Mouse (Mus musculus) fat pad, adult 2 months (tissue): ENCODE measurements around the gene 5730596B20Rik.

Experiments used
- DNase-seq: peaks from one replicate; pipeline ENCODE4 v3.0.0-alpha.2; 2011; ENCODE audit warnings: low read depth, low spot score; ENCODE audit errors: extremely low read depth

5730596B20Rik gene

DNA sequence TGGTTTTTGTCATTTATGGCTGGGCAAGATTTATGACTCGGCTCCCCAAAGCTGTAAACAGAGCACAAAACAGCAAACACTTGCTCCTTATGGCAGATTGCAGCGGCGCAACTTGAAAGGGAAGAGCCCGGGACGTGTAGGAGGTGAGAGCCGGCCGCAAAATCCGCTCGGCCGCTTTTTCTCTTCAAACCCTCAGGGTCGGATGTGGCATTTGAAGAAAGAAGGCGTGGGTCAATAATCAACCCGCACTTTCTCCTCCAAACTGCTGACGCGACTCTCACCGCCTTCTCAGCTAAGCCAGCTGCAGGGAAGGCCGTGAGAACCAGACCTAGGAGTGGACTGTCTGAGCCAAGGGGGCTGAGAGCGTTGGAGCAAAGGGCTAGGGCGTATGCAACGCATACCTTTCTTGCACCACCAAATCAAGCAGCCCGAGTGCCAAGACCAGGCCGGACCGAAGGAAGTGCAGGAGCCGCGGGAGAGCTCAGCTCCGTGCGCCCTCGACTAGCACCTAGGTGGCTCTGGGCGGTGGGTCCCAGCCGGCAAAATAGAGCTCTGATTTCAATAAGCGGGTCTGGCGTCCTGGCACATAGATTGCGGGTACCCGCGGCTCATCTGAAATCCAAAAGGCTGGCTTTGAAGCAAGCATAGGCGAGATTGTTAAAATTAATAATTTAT is at the start of gene 5730596B20Rik:
Gene 5730596B20Rik (plus strand): TSS at position 438 of the 675 bp plus-strand sequence.
- no peak for DNase-seq

DNA sequence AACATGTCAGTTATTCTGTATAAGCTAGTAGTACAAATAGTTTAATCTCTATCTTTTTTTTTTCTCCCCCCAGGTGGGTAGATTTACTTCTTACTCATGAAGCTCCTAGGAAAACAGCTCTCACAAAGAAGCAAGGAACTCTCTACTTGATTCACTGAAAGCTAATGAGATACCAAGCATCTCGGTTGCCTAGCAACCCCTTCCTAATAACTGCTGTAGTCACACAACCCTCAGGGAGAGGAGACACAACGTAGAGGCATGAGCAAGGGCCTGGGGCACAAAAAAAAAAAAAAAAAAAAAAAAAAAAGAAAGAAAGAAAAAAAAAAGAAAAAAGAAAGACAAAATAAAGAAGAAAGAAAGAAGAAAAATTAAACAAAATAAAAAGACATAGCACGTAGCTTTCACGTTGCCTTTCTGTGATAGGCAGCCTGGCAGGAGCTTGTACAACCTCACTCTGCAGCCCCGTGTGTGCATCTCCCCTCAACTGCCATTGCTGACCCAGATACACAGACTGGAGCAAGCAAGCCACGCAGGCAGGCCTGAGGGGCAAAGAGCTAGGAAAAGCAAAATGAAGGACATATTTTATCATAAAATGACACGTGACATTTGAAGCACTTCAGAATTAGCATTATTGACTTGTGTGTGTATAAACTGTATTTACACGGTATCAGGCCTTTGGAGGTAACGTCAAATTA is 39.3 kb upstream of the 5730596B20Rik start:
- no peak for DNase-seq

DNA sequence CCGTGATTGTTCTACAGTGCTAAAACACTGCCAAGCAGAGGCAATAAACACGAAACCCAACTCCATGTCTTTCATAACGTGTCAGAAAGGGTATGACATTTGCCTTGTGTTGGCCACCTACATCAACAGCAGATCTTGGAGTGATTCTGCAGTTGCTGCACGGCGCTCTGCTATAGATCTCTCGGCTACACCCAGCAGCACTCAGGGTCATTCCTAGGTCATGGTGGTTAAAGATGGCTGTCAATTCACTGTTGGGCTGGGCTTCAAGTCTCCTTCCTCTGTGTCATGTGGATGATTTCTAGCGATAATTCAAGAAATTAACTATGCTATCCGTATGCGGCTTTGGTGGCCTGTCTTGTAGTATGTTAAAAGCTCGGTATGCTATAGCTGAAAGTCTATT is 38.7 kb upstream of the 5730596B20Rik start:
- no peak for DNase-seq

DNA sequence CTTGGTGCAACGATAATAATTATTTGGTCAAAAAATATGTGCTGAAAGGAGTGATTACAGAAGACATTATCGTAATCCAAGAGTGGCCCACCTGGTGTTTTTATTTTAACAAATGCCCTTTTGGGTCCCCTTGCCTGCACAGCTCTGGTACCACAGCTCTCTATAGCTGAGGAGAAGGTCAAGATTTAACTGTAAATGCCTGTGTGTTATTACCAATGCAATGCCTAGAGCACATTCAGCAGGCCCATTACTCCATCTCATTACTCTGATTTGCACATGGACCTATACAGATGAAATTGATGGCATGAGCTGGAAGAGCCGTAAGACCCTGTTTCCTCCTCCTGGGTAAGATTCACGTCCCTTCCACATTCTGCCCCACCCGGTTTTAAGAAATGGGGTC is 38.2 kb upstream of the 5730596B20Rik start:
- no peak for DNase-seq

DNA sequence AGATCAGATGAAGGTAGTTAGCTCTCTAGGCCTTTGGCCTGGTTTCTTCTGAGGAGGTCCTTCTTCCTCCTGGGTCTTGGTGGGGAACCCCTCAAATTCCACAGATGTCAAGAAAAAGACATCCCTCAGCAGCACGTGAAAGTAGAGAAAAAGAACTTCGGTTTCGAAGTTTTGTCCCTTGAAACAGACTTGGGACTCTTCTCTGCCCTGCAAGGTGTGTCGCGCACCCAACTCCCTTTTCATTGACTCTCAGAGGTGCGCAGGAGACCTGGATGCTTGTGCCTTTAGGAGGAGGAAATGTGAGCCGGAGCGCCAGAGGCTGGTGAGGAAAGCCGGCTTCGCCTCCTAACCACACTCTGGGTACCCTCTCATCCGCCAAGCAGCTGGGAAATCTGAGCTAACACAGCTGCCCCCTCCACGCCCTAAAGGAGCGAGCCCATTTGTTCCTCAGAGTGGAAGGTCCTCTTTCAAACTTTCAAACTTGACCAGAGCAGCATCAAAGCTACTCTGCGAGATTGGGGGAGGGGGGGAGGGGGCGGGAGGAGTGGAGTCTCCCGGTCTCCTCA is 26.8 kb upstream of the 5730596B20Rik start:
- no peak for DNase-seq

DNA sequence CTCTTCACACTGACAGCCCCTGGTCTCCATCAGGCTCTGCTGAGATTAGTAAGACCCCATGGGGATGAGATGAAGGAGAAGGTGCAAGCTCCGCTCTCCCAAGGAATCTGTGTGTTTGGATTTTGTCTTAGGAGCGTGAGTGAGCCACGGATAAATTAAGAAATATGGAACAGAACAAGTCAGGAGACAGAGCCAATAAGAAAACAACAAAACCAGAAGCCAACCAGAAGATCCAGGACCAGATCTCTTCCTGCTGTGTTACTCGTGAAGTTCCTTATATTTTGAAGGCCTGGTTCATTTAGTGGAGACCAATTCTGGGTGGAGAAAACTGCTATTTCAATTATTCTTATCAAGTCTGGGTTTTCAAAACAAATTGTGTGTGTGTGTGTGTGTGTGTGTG is 25.7 kb upstream of the 5730596B20Rik start:
- no peak for DNase-seq

DNA sequence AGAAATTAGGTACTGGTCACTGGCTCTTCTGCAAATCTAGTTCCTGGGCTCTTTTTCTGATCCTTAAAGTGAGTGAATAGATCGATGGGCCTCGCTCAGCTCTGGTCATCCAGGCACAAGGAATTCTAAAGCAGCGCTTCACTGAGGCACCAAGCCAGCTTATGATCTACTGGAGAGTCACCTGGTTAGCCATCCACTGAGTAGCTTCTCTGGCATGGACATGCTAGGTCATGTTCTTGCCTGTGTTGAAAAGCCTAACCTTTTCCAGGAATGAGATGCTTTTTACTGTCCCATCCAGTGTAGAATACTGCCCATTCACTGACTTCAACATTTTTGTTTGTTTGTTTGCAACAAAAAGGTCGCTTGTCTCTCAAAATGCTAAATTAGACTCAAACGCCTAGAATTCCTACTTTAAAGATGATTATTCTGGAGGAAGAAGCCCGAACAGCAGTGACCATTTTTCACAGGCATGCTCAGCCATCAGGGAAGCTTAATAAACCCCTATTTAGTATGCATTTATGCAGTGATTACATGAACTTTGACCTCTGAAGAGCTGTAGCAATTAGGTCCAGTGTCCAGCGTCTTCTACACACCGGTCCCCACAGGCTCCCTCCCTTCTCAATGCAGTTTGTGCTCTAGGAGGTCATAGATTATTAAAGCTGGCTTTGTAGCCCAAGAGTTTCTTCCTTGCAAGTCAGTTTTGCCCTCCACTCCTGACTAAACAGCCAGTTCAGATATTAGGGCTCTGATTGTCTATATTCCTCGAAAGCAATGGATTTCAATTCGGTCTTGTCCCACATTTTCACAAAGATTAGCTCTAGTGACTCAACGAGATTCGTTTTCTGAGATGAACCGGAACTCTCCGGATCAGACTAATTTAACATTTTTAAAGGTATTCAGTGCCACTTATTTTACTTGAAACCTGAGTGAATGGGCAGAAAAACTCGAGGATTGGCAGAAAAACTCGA is 24.8 kb upstream of the 5730596B20Rik start:
- no peak for DNase-seq

DNA sequence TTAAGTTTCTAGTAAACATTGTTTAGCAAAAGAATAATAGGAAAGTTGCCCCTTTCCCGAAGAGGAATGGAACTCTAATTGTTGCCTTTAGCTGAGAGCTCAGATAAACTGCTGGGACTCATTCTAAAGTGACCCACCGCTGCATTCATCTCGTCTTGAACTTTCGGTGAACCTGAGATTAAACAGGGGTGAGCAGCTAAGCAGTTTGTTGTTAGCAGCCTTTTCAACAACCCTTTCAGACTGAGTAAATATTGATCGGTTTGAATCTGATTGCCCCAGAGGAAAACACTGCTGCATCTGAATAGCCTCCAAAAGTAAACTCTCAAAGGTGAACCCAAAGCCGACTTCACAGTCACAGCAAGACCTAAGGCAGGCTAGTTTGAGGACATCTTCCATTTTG is 24.0 kb upstream of the 5730596B20Rik start:
- DNase-seq = no peak

DNA sequence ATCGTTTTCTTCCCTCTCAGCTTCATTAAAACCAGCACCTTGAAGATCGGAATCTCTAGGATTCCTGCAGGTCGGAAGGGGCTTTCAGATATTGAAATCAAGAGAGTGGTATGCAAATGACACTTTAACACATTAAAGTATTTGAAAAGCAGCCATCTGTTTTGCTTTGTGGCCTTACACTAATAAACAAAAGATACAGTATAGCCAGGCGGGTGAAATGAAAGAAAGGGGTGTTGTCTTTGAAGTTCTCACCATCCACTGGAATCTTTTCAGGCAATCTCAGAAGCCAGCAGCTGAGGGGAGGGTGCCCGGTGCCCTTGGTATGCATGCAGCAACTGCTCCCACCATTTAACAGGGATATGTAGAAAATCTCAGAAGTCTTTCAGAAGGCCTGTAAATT is 23.3 kb upstream of the 5730596B20Rik start:
- no peak for DNase-seq

DNA sequence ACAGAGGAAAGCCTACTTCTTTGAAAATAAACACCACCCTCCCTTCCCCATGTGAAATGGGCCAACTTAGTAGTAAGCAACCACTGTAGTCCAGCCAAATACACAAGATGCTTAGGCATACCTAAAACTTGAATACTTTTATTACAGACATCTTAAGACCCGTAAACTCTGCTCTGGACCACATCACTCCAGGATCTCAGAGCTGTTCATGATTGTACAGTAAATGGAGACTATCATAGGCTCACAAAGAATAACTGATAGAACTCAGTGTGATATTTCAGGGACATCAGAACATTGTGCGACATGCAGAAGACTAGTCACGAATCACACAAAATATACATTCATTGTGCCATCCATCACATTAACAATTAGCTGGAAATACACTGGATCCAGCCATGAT is 21.8 kb upstream of the 5730596B20Rik start:
- no peak for DNase-seq

DNA sequence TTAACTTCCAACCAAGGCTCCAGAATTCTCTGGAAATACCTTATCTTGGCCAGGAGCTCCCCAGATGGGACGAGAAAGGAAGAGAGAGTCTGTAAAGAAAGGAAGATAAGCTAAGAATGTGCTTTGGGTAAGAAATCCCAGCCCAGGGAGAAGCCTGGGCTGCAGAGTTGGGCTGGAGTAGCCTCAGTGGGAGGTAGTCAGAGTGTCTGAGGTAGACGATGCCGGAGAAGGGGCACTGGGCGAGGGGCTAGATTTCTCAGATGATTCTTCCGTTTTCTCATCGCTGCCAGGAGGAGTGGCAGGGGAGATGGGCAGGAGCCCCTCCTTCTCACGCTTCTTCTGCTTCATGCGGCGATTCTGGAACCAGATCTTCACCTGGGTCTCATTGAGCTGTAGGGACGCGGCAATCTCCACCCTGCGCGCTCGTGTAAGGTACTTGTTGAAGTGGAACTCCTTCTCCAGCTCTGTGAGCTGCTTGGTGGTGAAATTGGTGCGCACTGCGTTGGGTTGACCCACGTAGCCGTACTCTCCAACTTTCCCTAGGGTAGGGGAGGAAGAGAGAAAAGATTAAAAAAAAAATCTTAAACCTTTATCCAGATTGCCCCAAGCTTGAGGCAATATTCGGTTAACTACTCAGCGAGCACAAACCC is 20.6 kb upstream of the 5730596B20Rik start:
- no peak for DNase-seq

DNA sequence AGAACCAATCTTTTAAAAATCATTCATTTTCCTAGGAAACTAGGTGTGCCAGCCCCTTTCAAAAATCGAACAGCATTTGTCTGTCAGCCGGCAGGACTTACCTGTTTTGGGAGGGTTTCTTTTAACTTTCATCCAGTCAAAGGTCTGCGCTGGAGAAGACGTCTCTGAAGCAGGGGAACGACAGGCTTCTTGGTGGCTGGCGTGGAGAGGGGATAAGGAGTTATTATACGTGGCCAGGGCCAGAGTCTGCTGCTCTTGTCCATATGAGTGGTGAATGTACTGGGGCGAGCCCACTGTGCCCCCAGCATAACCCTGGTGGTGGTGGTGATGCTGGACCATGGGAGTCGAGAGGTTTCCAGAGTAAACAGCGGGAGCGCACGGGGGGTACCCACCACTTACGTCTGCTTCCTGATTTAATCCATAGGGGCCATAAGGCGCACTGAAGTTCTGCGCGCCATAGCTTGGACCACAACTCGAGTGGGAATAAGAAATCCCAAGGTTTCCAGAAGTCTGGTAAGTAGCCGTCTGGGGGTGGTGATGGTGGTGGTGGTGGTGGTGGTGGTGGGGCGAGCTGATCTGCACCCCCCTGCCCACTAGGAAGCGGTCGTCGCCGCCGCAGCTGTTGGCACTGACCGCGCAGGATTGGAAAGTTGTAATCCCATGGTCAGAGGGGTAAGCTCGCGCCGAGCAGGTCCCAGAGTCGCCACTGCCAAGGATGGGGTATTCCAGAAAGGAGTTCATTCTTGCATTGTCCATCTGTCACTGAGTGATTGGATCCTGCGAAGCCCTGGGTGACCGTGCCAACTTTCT is 19.6 kb upstream of the 5730596B20Rik start:
- DNase-seq = no peak

DNA sequence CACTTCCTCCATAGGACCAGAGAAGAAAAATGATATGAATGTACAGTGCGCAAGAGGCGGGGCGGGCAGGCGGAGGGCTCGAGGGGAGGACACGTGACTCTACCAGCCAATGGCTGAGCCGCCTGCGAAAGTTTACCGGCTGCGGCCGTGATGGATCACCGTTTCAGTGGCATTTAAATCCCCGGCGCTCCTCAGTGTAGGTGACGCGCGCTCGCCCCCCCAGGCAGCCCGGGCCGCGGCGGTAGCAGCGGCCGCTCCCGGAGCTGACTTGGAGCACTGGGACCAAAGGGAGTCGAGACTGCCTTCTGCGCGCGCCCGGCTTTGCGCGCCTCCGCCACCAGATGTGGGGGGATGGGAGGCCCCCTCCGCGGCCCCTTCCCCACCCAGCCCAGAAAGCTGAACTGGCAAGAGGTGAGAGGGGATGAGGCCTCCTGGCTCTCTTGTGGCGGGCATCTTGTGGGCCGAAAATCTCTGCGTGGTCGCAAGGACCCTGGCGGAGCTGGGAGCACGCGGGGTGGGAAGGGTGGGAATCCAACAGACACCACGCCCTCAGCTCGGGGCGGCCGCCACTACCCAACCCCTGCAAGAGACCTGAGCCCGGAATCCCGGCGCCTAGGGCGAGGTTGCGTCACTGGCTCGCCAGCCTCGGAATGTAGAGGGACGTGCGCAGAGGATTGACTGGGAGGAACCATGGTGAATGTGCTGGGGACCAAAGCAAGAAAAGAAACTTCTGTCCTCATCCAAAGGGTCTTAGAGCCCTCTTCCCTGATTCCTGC is 18.8 kb upstream of the 5730596B20Rik start, which contains the start of gene Hoxa1:
Gene Hoxa1 (minus strand): TSS at position 42 of the 776 bp plus-strand sequence.
- DNase-seq = no peak

DNA sequence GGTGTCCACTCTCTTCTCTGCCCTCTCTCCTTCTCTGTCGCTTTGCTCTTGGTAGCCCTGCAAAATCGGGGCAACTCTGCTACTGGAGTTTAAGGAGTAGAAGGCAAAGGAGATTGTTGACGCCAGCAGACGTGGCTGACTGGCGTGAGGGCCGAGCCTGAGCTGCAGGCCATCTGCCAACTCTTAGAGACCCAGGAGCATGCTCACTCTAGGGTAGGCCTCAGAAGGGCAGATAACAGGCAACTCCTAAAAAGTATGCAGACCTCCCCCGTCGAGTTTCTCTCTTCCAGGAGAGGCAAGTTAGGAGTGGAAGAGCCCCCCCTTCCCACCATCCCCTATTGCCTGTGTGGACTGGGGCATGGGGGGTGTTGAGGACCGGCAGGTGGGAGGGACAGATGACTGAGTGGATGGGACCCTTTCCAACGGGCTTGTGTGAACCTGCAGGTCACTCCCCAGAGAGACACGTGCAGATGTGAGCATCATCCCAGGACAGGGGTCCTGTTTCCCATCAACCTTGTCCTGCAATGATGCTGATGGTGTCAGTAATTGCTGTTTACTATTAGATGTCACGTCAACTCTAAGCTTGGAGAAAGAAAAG is 18.0 kb upstream of the 5730596B20Rik start:
- no peak for DNase-seq

DNA sequence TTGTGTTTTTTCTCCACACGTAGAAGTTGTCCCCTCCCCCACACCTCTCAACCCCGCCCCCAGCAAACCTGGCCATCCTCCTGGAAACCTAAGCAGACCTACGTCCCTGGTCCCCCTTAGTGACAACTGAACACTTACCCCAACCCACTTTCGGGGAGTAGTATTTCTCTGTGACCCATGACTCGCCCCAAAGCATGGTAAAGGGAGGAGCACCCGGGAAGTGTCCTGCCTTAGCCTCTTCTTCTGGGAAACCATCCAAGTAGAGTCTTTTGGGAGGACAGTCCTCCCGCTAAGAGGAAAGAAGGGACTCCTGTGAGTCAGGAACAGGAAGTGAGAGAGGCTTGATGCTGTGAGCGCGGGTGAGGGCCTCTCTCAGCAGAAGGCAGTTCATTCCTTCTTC is 17.3 kb upstream of the 5730596B20Rik start:
- DNase-seq = no peak

DNA sequence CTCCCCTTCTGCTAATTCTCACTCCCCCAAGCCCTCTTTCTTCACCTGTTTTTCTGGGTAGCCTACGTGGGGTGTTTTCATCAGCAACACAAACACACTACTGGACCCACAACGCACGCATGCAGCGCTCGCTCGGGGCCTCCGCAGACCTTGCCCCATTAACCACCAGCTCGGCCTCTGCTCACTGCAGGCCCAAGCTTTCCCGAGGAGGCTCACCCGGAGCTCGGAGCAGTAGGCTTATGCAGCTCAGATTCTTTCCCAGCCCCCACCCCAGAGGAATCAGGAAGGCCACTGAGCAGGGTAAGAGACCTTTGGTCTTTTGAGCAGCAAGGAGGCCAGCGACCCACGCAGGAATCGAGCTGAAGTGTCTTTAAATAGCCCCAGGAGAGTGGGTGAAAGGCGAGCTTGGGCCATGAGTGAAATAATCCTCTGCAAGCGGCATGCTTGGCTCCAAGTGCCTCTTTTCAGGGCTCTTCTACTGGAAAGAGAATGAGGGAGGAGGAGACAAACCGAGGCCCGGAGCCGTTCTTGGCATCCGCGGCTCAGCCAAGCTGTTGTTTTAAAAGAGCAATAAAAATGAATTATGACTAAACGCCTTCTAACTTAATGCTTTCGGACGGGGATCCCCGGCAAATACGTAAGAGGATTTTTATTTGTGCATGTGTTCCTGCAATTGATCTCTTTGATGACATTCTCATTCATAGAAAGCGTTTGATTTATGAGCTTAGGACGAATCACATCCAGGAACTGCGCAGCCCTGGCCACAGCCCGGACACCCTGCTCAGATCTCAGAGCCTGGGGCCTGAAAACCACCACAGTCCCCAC is 16.6 kb upstream of the 5730596B20Rik start:
- peak; percentile 30 for DNase-seq

DNA sequence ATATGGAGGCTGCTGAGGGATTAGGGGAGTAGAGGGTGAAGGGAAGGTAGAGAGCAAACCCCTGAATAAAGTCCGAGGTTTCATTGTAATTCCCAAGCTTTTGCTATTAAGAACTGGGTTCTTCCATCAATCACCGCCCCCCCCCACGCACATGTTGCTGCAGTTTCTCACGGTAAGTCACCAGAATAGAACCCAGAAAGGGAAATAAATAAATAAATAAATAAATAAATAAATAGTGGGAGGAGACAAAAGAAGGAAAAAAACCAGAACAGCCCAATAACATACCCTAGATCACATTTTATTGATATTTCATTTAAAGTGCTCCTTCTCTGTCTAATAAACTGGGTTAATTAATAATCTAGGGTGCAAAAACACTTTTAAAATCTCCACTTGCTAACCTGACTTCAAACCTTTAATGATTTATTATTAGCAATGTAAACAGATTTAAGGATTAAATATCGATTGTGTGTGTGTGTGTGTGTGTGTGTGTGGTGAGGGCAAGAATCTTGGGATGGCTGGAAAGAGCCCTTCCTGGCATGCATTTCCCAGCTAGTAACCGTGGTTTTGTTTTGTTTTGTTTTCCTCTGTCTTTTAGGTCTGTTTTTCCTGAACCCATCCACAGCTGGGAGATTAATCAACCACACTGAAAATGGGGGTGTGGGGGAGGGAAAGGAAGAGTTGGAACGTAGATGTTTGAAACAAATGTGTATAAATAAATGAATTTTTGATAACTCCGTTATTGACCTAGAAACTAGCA is 15.8 kb upstream of the 5730596B20Rik start:
- DNase-seq = no peak
